Mouse (Mus musculus): ENCODE data around the gene Stub1.

DNA sequence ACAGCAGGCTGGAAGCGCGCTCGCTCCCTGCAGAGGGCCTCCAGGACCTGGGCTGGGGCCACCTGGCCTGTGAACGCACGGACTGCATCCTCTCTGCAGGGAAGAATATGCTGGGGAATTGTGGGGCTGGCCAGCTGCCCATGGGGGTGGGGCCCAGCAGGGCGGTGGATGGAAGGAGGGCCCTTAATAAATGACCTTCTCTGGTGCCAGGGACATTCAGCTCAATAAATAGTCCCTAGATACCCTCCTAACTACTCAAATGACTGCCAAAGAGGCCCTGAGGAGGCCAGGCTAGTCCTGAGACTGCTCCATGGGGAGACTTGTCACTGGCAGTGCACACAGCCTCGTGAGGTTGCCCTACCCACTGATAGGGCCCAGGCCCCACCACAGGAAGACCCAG, 50.1 kb downstream of the Stub1 start:
- no peak for TF ChIP-seq CTCF (IDR thresholded peaks at IDR 0.05; ENCODE audit: control insufficient read depth, insufficient read depth, insufficient read length)
- no peak for TF ChIP-seq MAX (IDR thresholded peaks at IDR 0.05)
- no peak for TF ChIP-seq USF1 (IDR thresholded peaks at IDR 0.05; ENCODE audit: low read depth)
- TF ChIP-seq MYOG (IDR thresholded peaks at IDR 0.05; ENCODE audit: control insufficient read depth, extremely low read depth, insufficient read length), result no peak
- TF ChIP-seq CEBPB (IDR thresholded peaks at IDR 0.05; ENCODE audit: low read depth), result no peak
